Mouse (Mus musculus) gastrocnemius, adult 8-10 months (tissue): ENCODE measurements at regions not wholly inside any gene's neighbourhood (a gene's known extent, or its start where the extent isn't known, plus 50 kb on each side); places are given as distances from the start of the nearest gene placed in this dataset.

Experiments
- DNase-seq, 2 experiments: peaks; one replicate each; pipeline ENCODE4 v3.0.0; 2022; ENCODE audit warnings: low spot score in 2 of 2

DNA sequence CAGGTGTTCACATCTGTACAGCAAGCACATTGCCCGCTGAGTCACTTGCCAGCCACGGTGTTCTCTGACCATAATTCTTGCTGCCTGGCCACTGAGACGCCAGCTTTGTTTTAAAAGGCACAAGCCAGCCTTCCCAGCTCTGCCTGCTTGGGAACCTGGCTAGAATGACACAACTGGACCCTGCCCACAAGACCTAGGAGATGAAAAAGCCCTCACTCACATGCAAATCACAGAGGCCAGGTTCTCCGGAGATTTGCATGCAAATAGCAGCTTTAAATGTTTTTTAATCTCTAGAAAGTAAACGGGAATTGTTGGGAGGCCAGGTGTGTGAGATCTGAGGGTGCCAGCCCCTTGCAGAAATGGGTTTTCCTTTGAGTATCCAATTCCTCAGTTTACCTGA is 71.9 kb downstream of the 1810010D01Rik start:
- no peak for DNase-seq

- no peak for DNase-seq
Observed at GRCm38 (mm10) chr7:145132506-145132905, 75.4 kb downstream of the 1810010D01Rik start.

DNA sequence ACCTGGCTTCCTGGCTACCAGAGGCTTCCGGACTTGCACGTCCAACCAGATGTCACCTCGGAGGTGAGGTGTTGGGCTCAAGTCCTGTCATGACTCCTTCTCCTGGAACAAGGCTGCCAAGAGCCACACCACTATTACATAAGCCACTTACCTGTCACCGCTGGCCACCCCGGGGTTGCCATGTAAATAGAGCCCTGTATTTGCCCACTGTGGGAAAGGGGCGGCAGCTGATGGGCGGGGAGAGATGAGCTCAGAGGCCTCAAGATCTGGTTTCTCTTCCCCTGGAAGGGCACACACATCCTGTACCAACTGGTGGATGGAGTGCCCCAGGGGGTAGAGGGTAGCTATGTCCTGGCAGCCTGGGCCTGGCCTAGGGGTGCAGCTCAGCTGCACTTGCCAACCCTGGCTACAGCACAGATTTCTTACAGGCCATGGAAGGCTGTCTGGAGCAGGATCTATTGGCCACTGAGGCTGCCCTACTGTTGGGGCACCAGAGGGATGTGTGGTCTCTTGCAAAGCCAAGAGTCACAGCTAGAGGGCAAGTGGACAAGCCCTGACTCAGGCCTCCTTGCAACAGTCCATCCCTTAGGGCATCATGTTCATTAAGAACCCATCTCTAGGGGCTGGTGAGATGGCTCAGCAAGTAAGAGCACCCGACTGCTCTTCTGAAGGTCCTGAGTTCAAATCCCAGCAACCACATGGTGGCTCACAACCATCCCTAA is 76.3 kb downstream of the 1810010D01Rik start:
- DNase-seq: no peak

GRCm38 (mm10) chr7:145129971-145130370 is 77.9 kb downstream of the 1810010D01Rik start:
- no peak for DNase-seq

DNA sequence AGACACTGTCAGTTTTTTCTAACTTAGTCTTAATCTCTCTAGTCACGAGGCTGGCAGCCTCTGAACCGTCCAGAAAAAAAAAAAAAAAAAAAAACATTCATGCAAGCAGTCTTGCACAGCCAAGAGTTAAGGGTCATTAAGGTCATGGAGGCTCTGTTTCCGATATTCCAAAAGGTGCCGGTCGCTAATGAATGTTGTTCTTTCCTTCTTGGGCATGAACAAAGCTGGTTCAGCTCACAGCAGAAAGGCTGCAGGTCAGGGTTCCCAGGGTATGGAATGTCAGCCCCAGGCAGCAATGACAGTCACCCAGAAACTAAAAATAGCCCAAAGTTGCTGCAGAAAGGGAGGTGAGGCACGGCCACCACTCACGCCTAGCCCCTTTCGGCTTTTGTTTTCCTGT is 80.3 kb downstream of the 1810010D01Rik start:
- no peak for DNase-seq

GRCm38 (mm10) chr7:145127180-145127579 is 80.7 kb downstream of the 1810010D01Rik start:
- no peak for DNase-seq

DNA sequence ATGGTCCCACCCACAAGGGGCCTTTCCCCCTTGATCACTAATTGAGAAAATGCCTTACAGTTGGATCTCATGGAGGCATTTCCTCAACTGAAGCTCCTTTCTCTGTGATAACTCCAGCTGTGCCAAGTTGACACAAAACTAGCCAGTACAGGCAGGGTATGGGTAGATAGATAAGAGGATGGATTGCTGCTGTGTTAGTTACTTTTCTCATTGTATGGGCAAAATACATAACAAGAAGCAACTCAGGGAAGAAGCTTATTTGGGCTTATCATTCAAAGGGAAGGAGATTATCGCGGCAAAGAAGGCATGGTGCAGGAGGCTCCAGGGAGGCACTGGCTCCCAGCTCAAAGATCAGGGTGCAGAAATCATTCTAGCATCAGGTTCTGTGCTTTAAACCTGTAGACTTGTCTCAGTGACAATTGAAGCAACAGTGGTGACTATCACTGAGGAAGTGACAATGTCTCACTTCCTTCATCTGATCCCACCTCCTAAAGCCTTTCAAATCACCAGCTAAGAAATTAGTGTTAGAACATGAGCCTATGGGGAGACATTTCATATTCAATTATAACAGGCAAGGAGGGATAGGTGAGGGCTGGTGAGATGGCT is 83.8 kb downstream of the 1810010D01Rik start:
- no peak for DNase-seq

DNA sequence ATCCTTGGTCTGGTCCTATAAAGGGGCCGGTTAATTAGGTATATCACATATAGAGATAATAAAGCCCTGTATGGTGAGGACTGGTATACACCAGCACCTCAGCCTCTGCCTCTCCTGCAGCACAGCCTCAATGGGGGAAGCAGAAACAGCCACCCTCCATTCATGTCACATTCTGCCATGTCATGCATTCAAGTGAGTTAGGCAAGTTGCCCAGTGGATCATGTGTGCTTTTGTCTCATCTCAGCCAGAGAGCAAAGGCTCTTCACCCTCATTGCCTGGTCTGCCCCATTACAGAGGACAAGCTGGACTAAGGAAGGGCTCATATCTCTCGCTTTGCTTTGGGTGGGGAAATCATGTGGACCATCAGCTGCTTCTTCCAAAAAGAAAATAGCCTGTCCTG is 85.4 kb downstream of the 1810010D01Rik start:
- no peak for DNase-seq

DNA sequence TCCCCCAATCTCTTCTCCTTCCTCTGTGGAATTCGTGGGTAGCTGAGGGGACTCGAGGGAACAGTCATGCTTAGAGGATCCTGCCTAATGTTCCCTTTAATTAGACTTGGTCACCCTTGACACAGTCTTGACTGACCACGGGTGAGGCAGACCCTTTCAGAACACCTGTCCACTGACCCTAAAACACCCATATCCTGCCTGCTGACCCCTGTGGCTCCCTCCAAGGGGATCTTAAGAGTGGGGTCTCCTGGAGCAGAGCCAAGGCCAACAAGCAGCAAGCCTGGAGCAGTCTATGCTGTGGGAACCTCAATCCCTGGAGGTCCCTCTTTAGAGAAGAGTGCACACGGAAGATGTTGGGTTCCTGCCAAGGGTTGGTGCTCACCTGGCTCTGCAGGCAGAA is 89.5 kb downstream of the 1810010D01Rik start:
- DNase-seq: no peak

- DNase-seq: no peak
Observed at GRCm38 (mm10) chr7:145114660-145115059, 93.3 kb downstream of the 1810010D01Rik start.

DNA sequence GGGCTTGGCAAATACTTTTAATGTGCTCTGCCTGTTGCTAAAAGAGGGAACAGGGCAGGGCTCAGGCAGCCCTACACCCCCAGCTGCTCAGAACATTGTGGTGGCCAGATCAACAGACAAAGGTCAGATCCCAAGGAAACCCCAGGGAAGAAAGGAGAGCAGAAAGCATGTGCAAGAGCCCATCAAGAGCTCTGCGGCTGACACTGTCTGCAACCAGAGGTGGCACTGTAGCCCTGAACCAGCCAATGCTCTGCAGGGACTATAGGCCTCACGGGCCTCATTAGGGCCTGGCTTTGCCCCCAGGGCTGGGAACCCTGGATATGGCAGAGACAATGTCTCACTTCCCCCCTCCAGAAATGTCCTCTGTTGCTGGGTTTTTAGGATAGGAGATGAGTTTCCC is 93.8 kb downstream of the 1810010D01Rik start:
- no peak for DNase-seq

DNA sequence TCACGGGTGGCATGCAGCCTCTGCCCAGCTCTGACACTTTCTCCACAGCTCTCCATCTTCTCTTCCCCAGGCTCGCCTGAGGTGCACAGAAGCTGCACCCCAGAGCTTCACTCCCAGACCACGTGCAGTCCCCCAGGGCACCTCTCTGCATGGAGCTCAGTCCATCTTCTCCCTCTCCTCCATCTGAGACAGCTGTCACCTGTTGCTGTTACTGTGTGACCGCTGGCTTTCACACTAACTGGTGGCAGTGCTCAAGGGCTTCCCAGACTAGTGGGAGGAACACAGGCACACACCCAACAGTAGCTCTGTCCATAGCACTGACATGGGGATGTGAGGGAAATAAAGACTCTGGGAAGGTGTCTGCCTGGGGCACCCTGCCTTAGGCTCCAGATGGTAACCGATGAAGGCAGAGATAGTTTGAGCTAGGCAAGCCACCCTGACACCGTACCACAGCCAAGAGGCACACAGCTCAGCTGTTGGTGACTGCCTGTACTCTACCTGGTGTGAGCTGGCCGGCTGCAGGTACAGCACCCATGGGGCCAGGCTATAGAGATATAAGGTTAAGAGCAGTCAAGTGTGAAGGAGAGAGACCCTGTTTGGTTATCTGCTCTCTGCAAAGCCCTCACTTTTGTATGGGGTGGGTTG is 94.9 kb downstream of the 1810010D01Rik start:
- DNase-seq: no peak

DNA sequence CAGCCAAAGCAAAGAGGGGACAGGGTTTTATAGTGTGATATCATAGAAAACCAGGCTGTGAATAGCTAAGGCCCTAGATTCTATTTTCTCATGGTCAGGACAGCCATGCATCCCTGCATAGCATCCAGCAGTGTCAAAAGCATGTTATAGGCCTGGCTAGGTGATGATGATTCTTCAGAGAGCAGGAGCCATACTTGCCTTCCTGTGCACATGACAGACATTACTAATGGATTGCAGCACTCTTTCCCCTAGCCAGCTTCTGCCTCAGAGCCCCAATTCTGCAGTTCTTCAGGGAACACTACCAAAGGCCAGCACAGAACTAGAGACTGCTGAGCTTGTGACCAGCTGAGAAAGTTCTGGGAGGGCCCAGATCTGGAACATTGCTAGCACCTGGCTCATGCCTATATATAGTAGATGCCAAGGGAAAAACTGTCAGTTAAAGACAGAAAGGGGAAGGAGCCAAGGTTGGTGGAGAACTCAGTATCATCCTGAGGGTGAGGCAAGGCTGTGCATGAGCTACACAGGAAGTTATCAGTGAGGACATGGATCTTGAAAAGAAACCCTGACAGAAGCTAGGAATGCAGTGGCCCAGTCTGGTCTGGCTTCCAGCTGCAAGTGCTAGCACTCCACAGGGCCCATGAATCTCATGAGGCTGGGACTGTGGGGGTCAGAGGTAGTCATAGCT is 95.6 kb downstream of the 1810010D01Rik start:
- DNase-seq: no peak

GRCm38 (mm10) chr7:145111252-145112131 is 96.4 kb downstream of the 1810010D01Rik start:
- DNase-seq: peak; percentile 59

- DNase-seq: peak; percentile 37 to 44
Observed at GRCm38 (mm10) chr7:145110657-145111251, 97.2 kb downstream of the 1810010D01Rik start.

DNA sequence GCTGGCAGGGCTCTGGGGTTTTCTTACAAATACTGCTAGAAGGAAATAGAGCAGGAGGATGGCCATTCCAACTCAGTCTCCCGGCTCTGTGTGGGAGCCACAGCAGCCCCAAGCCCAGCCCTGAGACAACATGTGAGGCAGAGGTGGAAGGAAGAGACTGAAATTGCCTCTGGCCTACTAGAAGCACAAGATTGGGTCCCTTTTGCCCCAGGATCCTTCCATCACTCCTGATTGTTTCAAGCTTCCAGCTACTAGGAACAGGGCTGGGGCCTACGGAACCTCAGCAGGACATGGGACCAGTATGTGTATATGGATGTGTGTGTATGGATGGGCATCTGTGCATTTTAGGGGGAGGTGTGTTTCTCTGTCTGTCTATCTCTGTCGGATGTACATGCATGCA is 97.9 kb downstream of the 1810010D01Rik start:
- DNase-seq: no peak

- DNase-seq: no peak
Observed at GRCm38 (mm10) chr7:145109471-145109870, 98.4 kb downstream of the 1810010D01Rik start.

DNA sequence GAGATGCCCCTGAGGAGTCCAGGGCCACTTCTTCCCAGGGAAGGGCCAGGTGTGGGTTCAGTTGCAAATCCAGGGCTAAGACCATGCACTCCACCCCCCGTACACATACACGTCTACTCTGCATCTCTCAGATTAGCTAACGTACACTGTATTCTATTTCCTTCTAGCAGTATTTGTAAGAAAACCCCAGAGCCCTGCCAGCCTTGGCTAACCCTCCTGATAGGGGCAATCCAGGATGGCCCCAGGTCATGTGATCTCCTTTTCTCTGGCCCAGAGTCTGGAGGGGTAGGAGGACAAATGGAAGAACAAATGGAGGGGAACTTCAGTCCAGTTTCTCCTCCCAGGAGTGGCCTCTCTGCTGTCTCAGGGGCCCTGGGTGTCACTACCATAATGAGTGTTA is 98.9 kb downstream of the 1810010D01Rik start:
- DNase-seq: no peak

DNA sequence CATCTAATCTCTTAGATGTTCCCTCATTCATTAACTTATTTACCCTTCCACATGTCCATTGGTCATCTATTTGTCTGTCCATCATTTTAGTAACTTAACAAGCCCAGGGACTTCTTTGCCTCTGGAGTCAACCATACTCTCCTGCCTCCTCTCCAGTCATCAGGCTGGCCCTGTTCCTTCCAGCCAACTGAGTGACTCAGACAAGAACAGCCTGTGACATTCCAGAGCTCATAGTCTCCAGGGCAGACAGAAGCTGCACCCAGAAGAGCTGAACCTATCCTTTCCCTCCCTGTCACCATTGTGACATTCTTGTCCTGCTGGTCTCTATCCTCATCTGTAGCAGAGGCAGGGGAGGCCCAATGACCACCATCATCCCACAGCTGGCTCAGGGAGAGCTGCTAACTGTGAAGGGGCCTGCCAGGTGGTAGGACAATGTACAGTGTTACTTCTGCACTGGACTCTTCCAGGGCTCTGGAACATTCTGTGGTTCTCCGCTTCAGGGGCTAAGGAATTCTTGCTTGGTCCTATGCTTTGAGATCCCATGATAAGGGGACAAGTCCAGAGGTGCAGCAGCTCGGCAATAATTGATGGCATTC is 100.2 kb downstream of the 1810010D01Rik start:
- DNase-seq: no peak

- DNase-seq: peak in 1 of 2 experiments; percentile 35
Observed at GRCm38 (mm10) chr7:145106494-145106849, 101.4 kb downstream of the 1810010D01Rik start.
